Mouse (Mus musculus) liver, adult 2 months (tissue): ENCODE results near the gene Kiss1.

ENCODE experiments used
- CTCF ChIP-seq: fragments of 200-500 bp; IDR thresholded peaks from 2 replicates; pipeline ENCODE4 v1.5.1; 2011; ENCODE audit warnings: low read depth, low read length, control low read depth
- POLR2A ChIP-seq: fragments of 200-500 bp; IDR thresholded peaks from 2 replicates; pipeline ENCODE4 v1.6.1; 2011; ENCODE audit warnings: low read length, control low read depth; ENCODE audit not compliant: insufficient read depth; ENCODE audit errors: extremely low read depth

GRCm38 (mm10) chr1:133355912-133356311 lies 34.2 kb downstream of the Kiss1 start:
- TF ChIP-seq POLR2A: no peak
- TF ChIP-seq CTCF: no peak
